Mouse (Mus musculus) forebrain, embryonic 12.5 days (tissue): ENCODE results near the gene Slc7a7. TPM values are rescaled to one million over a fixed set of nuclear protein-coding genes. Genes with fewer than 3 reads are reported as not detected.
A peak's percentile ranks its signal among the peaks of the same experiment; 100 is the strongest.

Source experiments
- ATAC-seq: fragments of 200-750 bp; cut with Nextera tagmentation; 2 replicates; pipeline ENCODE4 v1.8.0; 2017; ENCODE audit warnings: moderate TSS enrichment; ENCODE audit not compliant: low FRiP score
- H3K27ac ChIP-seq: fragments of 300-500 bp; sonication (generic); 2 replicates; pipeline ENCODE4 v1.5.1; 2016; ENCODE audit warnings: mild to moderate bottlenecking
- H3K27me3 ChIP-seq: fragments of 300-500 bp; sonication (generic); 2 replicates; pipeline ENCODE4 v1.6.1; 2016; ENCODE audit warnings: mild to moderate bottlenecking
- H3K36me3 ChIP-seq: fragments of 300-500 bp; sonication (generic); replicated peaks from 2 replicates; pipeline ENCODE4 v1.6.1; 2016; ENCODE audit warnings: mild to moderate bottlenecking
- H3K4me1 ChIP-seq: fragments of 300-500 bp; sonication (generic); 2 replicates; pipeline ENCODE4 v1.6.1; 2016
- H3K4me2 ChIP-seq: fragments of 300-500 bp; sonication (generic); 2 replicates; pipeline ENCODE4 v1.6.1; 2016; ENCODE audit warnings: mild to moderate bottlenecking, moderate library complexity
- H3K4me3 ChIP-seq: fragments of 300-500 bp; sonication (generic); replicated peaks from 2 replicates; pipeline ENCODE4 v1.5.1; 2016; ENCODE audit warnings: mild to moderate bottlenecking
- H3K9ac ChIP-seq: fragments of 300-500 bp; sonication (generic); 2 replicates; pipeline ENCODE4 v1.6.1; 2016; ENCODE audit warnings: mild to moderate bottlenecking
- H3K9me3 ChIP-seq: fragments of 300-500 bp; sonication (generic); 2 replicates; pipeline ENCODE4 v1.6.1; 2016
- WGBS: fragments of 180-500 bp; shearing (Covaris S2); methylation state at CpG from one replicate; pipeline ENCODE4 v1.1.7; 2016; 5-methylcytosine and 5-hydroxymethylcytosine counted together
- polyA plus RNA-seq: library from polyadenylated mRNA; unstranded; fragments of >200 nt; fragmentation: Nextera tagmentation; extraction: Ambion mirVana; gene quantifications from 2 replicates; pipeline ENCODE4 v1.2.1, GENCODE M21; 2016

Slc7a7 gene
- polyA plus RNA-seq, 1 experiment from 2014 or later, result 4.2 TPM

- 71% methylated on average over 8 of the region's 8 CpGs for WGBS
- Histone ChIP-seq H3K4me3 (no peak overlapping the region), H3K9ac (no peak overlapping the region), H3K27me3 (no peaks in the 10 kb centered on the region), H3K4me2 (no peak overlapping the region), H3K36me3 (no peaks in the 10 kb centered on the region), H3K9me3 (no peaks in the 10 kb centered on the region), H3K27ac (no peak overlapping the region), H3K4me1 (no peaks in the 10 kb centered on the region)
- ATAC-seq, result no peak
Measured at GRCm38 (mm10) chr14:54398921-54399382, 18.6 kb downstream of the Slc7a7 start.

GRCm38 (mm10) chr14:54398528-54398916, 19.1 kb downstream of the Slc7a7 start:
- no peak for ATAC-seq
- Histone ChIP-seq H3K4me3 (no peak overlapping the region), H3K4me1 (no peaks in the 10 kb centered on the region), H3K36me3 (no peaks in the 10 kb centered on the region), H3K4me2 (no peak overlapping the region), H3K9me3 (no peaks in the 10 kb centered on the region), H3K27me3 (no peaks in the 10 kb centered on the region), H3K9ac (no peak overlapping the region), H3K27ac (no peak overlapping the region)
- 78% methylated on average over 7 of the region's 7 CpGs for WGBS

- 96% methylated on average over 7 of the region's 7 CpGs for WGBS
- no peaks in the 10 kb centered on the region for H3K36me3 ChIP-seq
- no peak overlapping the region for H3K4me3 ChIP-seq
- H3K4me1 ChIP-seq, result no peaks in the 10 kb centered on the region
- no peaks in the 10 kb centered on the region for H3K27me3 ChIP-seq
- no peaks in the 10 kb centered on the region for H3K9me3 ChIP-seq
- no peak for ATAC-seq
- no peak overlapping the region for H3K9ac ChIP-seq
- no peak overlapping the region for H3K4me2 ChIP-seq
- H3K27ac ChIP-seq, result no peak overlapping the region
Measured at GRCm38 (mm10) chr14:54397872-54398527, 19.6 kb downstream of the Slc7a7 start.

- no peak for ATAC-seq
- H3K36me3 ChIP-seq, result no peaks in the 10 kb centered on the region
- H3K4me2 ChIP-seq, result no peak overlapping the region
- no peaks in the 10 kb centered on the region for H3K27me3 ChIP-seq
- H3K4me3 ChIP-seq, result no peak overlapping the region
- H3K4me1 ChIP-seq, result no peaks in the 10 kb centered on the region
- H3K9me3 ChIP-seq, result no peaks in the 10 kb centered on the region
- no peak overlapping the region for H3K9ac ChIP-seq
- 89% methylated on average over 7 of the region's 7 CpGs for WGBS
- H3K27ac ChIP-seq, result no peak overlapping the region
Measured at GRCm38 (mm10) chr14:54396685-54397084, 20.9 kb downstream of the Slc7a7 start.

- no peaks in the 10 kb centered on the region for H3K4me1 ChIP-seq
- ATAC-seq, result no peak
- no peak overlapping the region for H3K9ac ChIP-seq
- no peaks in the 10 kb centered on the region for H3K36me3 ChIP-seq
- no peak overlapping the region for H3K4me3 ChIP-seq
- H3K9me3 ChIP-seq, result no peaks in the 10 kb centered on the region
- H3K27me3 ChIP-seq, result no peaks in the 10 kb centered on the region
- H3K27ac ChIP-seq, result no peak overlapping the region
- H3K4me2 ChIP-seq, result no peak overlapping the region
Measured at GRCm38 (mm10) chr14:54394309-54394708, 23.3 kb downstream of the Slc7a7 start.

GRCm38 (mm10) chr14:54393794-54394193, 23.8 kb downstream of the Slc7a7 start:
- Histone ChIP-seq H3K27ac (no peak overlapping the region), H3K27me3 (no peaks in the 10 kb centered on the region), H3K9me3 (no peaks in the 10 kb centered on the region), H3K4me1 (no peaks in the 10 kb centered on the region), H3K4me3 (no peak overlapping the region), H3K9ac (no peak overlapping the region), H3K4me2 (no peak overlapping the region), H3K36me3 (no peaks in the 10 kb centered on the region)
- ATAC-seq, result no peak
- WGBS, result 83% methylated on average over 3 of the region's 3 CpGs

GRCm38 (mm10) chr14:54390843-54391242, 26.7 kb downstream of the Slc7a7 start:
- Histone ChIP-seq H3K27me3 (no peaks in the 10 kb centered on the region), H3K4me1 (no peaks in the 10 kb centered on the region), H3K27ac (no peak overlapping the region), H3K4me3 (no peak overlapping the region), H3K9ac (no peak overlapping the region), H3K36me3 (no peaks in the 10 kb centered on the region), H3K9me3 (no peaks in the 10 kb centered on the region), H3K4me2 (no peak overlapping the region)
- no peak for ATAC-seq
- 68% methylated on average over 6 of the region's 6 CpGs for whole genome bisulfite sequencing

GRCm38 (mm10) chr14:54387546-54387945, 30.0 kb downstream of the Slc7a7 start:
- H3K4me3 ChIP-seq, result no peak overlapping the region
- H3K9me3 ChIP-seq, result no peaks in the 10 kb centered on the region
- H3K36me3 ChIP-seq, result no peaks in the 10 kb centered on the region
- H3K4me1 ChIP-seq, result peaks cover 5% of the 10 kb centered on the region; the same call in 1 of the 2 replicates
- no peak overlapping the region for H3K27ac ChIP-seq
- H3K27me3 ChIP-seq, result no peaks in the 10 kb centered on the region
- no peak overlapping the region for H3K4me2 ChIP-seq
- 85% methylated on average over 6 of the region's 6 CpGs for WGBS
- no peak for ATAC-seq
- no peak overlapping the region for H3K9ac ChIP-seq

GRCm38 (mm10) chr14:54385968-54386618, 31.5 kb downstream of the Slc7a7 start:
- H3K9ac ChIP-seq, result no peak overlapping the region
- no peak overlapping the region for H3K27ac ChIP-seq
- H3K4me1 ChIP-seq, result peaks cover 5% of the 10 kb centered on the region; the same call in 1 of the 2 replicates
- H3K36me3 ChIP-seq, result no peaks in the 10 kb centered on the region
- no peak overlapping the region for H3K4me3 ChIP-seq
- H3K27me3 ChIP-seq, result no peaks in the 10 kb centered on the region
- H3K4me2 ChIP-seq, result no peak overlapping the region
- 88% methylated on average over 7 of the region's 7 CpGs for WGBS
- no peaks in the 10 kb centered on the region for H3K9me3 ChIP-seq
- ATAC-seq, result no peak

- no peak for ATAC-seq
- no peak overlapping the region for H3K9ac ChIP-seq
- peaks cover 5% of the 10 kb centered on the region; the same call in 1 of the 2 replicates for H3K4me1 ChIP-seq
- H3K27me3 ChIP-seq, result no peaks in the 10 kb centered on the region
- no peak overlapping the region for H3K4me3 ChIP-seq
- no peaks in the 10 kb centered on the region for H3K9me3 ChIP-seq
- WGBS, result 90% methylated on average over 8 of the region's 8 CpGs
- H3K27ac ChIP-seq, result no peak overlapping the region
- no peak overlapping the region for H3K4me2 ChIP-seq
- no peaks in the 10 kb centered on the region for H3K36me3 ChIP-seq
Measured at GRCm38 (mm10) chr14:54384396-54384795, 33.2 kb downstream of the Slc7a7 start.

- no peak overlapping the region for H3K9ac ChIP-seq
- H3K9me3 ChIP-seq, result no peaks in the 10 kb centered on the region
- no peaks in the 10 kb centered on the region for H3K27me3 ChIP-seq
- no peak overlapping the region for H3K4me3 ChIP-seq
- WGBS, result 50% methylated on average over 4 of the region's 4 CpGs
- no peak for ATAC-seq
- H3K4me2 ChIP-seq, result no peak overlapping the region
- peaks cover 5% of the 10 kb centered on the region; the same call in 1 of the 2 replicates for H3K4me1 ChIP-seq
- no peak overlapping the region for H3K27ac ChIP-seq
- no peaks in the 10 kb centered on the region for H3K36me3 ChIP-seq
Measured at GRCm38 (mm10) chr14:54383355-54383771, 34.2 kb downstream of the Slc7a7 start.

GRCm38 (mm10) chr14:54382641-54383040, 34.9 kb downstream of the Slc7a7 start:
- no peak overlapping the region for H3K4me2 ChIP-seq
- H3K4me1 ChIP-seq, result peaks cover 5% of the 10 kb centered on the region; the same call in 1 of the 2 replicates
- H3K9ac ChIP-seq, result no peak overlapping the region
- 65% methylated on average over 9 of the region's 9 CpGs for WGBS
- no peaks in the 10 kb centered on the region for H3K36me3 ChIP-seq
- H3K9me3 ChIP-seq, result no peaks in the 10 kb centered on the region
- no peak overlapping the region for H3K27ac ChIP-seq
- 0 out of 2 replicates have a peak, but pooled peaks have one; percentile 46 for ATAC-seq
- H3K4me3 ChIP-seq, result no peak overlapping the region
- no peaks in the 10 kb centered on the region for H3K27me3 ChIP-seq

GRCm38 (mm10) chr14:54381816-54382215, 35.8 kb downstream of the Slc7a7 start:
- WGBS, result 86% methylated on average over 10 of the region's 10 CpGs
- no peak overlapping the region for H3K4me3 ChIP-seq
- ATAC-seq, result no peak
- H3K9me3 ChIP-seq, result no peaks in the 10 kb centered on the region
- no peak overlapping the region for H3K9ac ChIP-seq
- H3K4me2 ChIP-seq, result no peak overlapping the region
- no peaks in the 10 kb centered on the region for H3K27me3 ChIP-seq
- H3K36me3 ChIP-seq, result no peaks in the 10 kb centered on the region
- peaks cover 5% of the 10 kb centered on the region; the same call in 1 of the 2 replicates for H3K4me1 ChIP-seq
- H3K27ac ChIP-seq, result no peak overlapping the region
